Mouse (Mus musculus) stomach, embryonic 14.5 days (tissue): ENCODE results near the gene Mybbp1a. TPM values are rescaled to one million over a fixed set of nuclear protein-coding genes. Genes with fewer than 3 reads are reported as not detected.

Experiments
- ATAC-seq: fragments of 200-750 bp; cut with Nextera tagmentation; 2 replicates; pipeline ENCODE4 v1.8.0; 2017; ENCODE audit warnings: low read depth, moderate TSS enrichment; ENCODE audit not compliant: insufficient number of reproducible peaks, insufficient read depth, low FRiP score
- H3K27ac ChIP-seq: fragments of 300-500 bp; sonication (generic); 2 replicates; pipeline ENCODE4 v1.5.1; 2014; ENCODE audit warnings: mild to moderate bottlenecking, low read length, moderate library complexity, mixed read lengths
- H3K27me3 ChIP-seq: fragments of 300-500 bp; sonication (generic); 2 replicates; pipeline ENCODE4 v1.6.1; 2014; ENCODE audit warnings: low read length, control low read depth, mixed read lengths; ENCODE audit not compliant: control insufficient read depth, insufficient read depth
- H3K36me3 ChIP-seq: fragments of 300-500 bp; sonication (generic); 2 replicates; pipeline ENCODE4 v1.6.1; 2014; ENCODE audit warnings: mild to moderate bottlenecking, control low read depth, low read length, moderate library complexity, mixed read lengths; ENCODE audit not compliant: control insufficient read depth, insufficient read depth
- H3K4me1 ChIP-seq: fragments of 300-500 bp; sonication (generic); 2 replicates; pipeline ENCODE4 v1.6.1; 2014; ENCODE audit warnings: low read length, control low read depth, mixed read lengths; ENCODE audit not compliant: control insufficient read depth, insufficient read depth
- H3K4me2 ChIP-seq: fragments of 300-500 bp; sonication (generic); replicated peaks from 2 replicates; pipeline ENCODE4 v1.6.1; 2014; ENCODE audit warnings: low read depth, low read length, control low read depth
- H3K4me3 ChIP-seq: fragments of 300-500 bp; sonication (generic); 2 replicates; pipeline ENCODE4 v1.5.1; 2014; ENCODE audit warnings: low read depth, low read length, control low read depth
- H3K9ac ChIP-seq: fragments of 300-500 bp; sonication (generic); replicated peaks from 2 replicates; pipeline ENCODE4 v1.6.1; 2014; ENCODE audit warnings: low read depth, mild to moderate bottlenecking, control low read depth, low read length, moderate library complexity, mixed read lengths
- H3K9me3 ChIP-seq: fragments of 300-500 bp; sonication (generic); 2 replicates; pipeline ENCODE4 v1.6.1; 2016; ENCODE audit warnings: low read depth, low read length, control low read depth; ENCODE audit not compliant: control insufficient read depth
- WGBS: fragments of 180-500 bp; shearing (Covaris S2); extraction: QIAGEN DNeasy Blood & Tissue Kit; methylation state at CpG from one replicate; pipeline ENCODE4 v1.1.7; 2014; 5-methylcytosine and 5-hydroxymethylcytosine counted together
- polyA plus RNA-seq: library from polyadenylated mRNA; unstranded; fragments of >200 nt; fragmentation: Nextera tagmentation; extraction: Ambion mirVana; gene quantifications from 2 replicates; pipeline ENCODE4 v1.2.1, GENCODE M21; 2014

Mybbp1a gene
- polyA plus RNA-seq, 1 experiment from 2014 or later, result 126 TPM

DNA sequence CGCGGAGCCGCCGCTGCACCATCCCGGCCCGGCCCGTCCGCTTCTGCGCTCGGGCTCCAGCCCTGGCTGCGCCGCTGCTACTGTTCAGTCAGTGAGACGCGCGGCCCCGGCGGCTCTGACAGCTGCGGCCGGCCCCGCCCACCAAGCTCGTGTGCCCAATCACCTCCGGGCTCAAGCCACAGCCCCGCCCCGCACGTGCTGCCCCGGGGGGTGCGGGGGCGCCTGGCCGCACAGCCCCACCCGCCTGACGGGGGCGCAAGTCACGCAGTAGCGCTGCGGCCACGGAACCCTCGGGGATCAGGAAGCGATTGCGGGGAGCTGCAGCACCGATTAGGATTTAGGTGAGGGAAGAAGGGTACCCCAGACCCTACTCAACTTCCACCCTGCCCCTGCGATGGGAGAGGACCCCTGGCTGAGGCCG lies 48.7 kb downstream of the Mybbp1a start, which contains the start of gene Spns2:
TSS of gene Spns2 (minus strand) at position 24 of the 421 bp plus-strand sequence.
- Histone ChIP-seq H3K27me3 (peaks cover 14% of the 10 kb centered on the region; the same call in 1 of the 2 replicates), H3K9ac (peak within 1 kb of the TSS; percentile 38; the same call in 1 of the 2 replicates), H3K4me1 (peaks cover 9% of the 10 kb centered on the region; the same call in 1 of the 2 replicates), H3K27ac (no peak within 1 kb of the TSS), H3K4me2 (peak within 1 kb of the TSS; percentile 98), H3K4me3 (peak within 1 kb of the TSS; percentile 46), H3K9me3 (no peaks in the 10 kb centered on the region), H3K36me3 (no peaks in the 10 kb centered on the region)
- 0% methylated on average over 25 of the region's 42 CpGs for WGBS
- peak; percentile 90 for ATAC-seq

DNA sequence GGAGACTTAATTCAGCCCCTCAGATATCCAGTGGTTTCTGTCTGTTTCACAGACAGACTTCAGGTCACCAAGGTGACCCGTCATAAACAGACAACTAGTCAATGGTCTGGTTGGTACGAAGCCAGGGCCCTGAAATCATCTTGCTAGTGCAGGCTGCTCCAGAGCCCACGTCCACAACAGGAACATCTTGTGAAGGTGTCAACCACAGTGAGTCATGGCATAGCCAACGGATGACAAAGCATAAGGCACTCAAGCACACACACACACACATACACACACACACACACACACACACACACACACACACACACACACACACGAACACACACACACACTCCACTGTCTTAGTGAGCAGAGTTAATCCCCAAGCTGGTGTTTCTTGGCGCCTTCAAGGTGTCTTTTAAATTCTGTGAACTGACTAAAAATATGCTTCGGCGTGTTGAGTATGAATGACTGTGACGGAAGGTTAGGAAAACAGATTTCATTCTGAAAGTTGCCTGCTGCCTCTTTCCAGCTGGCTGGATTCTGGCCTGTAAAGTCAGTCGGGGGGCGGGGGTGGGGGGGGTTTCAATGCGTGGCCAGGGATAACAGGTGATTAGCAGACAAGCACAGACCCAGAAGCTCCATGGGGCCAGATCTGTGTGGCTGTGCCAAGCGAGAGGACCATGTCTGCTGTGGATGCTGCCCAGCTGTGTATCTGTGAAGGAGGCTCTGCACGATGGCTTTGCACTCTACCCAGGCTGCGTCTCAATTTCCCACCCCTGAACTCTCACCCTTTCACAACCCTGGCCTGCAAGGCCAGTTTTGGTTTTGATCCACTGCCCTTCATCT lies 50.2 kb downstream of the Mybbp1a start:
- H3K4me2 ChIP-seq, result no peak overlapping the region
- no peak overlapping the region for H3K27ac ChIP-seq
- ATAC-seq, result no peak
- H3K4me1 ChIP-seq, result peaks cover 9% of the 10 kb centered on the region; the same call in 1 of the 2 replicates
- no peaks in the 10 kb centered on the region for H3K36me3 ChIP-seq
- no peak overlapping the region for H3K9ac ChIP-seq
- no peaks in the 10 kb centered on the region for H3K9me3 ChIP-seq
- no peak overlapping the region for H3K4me3 ChIP-seq
- peaks cover 14% of the 10 kb centered on the region; the same call in 1 of the 2 replicates for H3K27me3 ChIP-seq
- 70% methylated on average over 15 of the region's 15 CpGs for WGBS

DNA sequence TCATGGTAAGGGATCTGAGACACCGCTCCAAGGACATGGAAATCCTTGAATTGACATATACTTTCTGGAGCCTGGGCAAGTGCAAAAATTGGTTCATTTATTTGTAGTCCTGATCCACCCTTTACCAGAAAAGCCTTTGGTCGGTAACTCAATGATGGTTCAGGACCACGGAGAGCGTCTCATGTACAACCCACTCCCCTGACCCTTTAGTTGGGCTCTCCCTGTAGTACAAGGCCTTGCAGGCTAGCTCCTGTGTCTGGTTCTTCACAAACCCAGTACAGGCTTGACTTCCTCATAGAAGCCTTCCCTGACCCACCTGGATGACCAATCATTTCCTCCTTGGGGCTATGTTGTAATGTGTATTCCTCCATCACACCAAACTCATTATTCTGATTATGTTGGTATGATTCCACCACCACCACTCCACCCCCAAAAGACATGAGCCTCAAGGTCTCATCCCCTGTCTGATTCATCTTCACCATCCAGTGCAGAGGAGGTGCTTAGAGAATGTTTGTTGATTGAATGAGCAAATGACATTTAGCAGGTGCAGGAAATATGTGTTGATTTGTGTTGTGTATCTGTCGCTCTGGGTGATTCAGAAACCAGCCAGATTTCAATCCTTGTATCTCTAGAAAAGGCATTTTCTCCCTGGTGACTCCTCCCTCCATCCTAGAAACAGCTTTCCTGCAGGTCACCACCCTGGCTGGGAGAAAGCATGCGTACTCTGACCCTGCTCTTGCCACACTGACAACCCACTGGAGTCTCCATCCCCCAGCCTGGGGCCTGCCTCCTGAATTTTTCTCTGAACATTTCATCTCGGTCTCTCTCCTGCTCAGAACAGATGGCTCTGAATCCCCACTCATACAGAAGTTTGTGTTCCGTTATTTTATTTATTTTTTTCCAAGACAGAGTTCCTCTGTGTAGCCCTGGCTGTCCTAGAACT lies 53.2 kb downstream of the Mybbp1a start:
- H3K27me3 ChIP-seq, result peaks cover 2% of the 10 kb centered on the region; the same call in 1 of the 2 replicates
- H3K9ac ChIP-seq, result no peak overlapping the region
- H3K27ac ChIP-seq, result no peak overlapping the region
- WGBS, result 47% methylated on average over 8 of the region's 8 CpGs
- ATAC-seq, result no peak
- H3K9me3 ChIP-seq, result no peaks in the 10 kb centered on the region
- H3K4me2 ChIP-seq, result no peak overlapping the region
- no peaks in the 10 kb centered on the region for H3K36me3 ChIP-seq
- peaks cover 1% of the 10 kb centered on the region; the same call in 1 of the 2 replicates for H3K4me1 ChIP-seq
- H3K4me3 ChIP-seq, result no peak overlapping the region

DNA sequence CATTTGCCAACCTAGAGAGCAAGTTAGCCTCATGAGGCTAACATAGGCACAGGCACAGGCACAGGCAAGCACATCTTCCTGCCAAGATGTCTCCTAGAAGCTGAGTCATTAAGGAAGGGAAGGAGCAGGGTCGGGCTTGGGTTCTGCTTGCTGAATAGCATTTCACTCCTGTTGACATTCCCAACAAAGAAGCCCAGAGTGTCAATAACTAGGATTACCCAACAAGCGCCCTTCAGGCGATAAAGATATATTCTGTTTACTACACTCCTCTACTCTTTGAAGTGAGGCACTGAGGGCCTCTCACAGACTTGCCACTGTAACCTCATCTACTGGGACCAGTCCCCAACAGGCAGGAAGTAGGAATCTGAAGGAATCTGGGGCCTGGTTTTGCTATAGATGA lies 54.9 kb downstream of the Mybbp1a start:
- Histone ChIP-seq H3K4me1 (no peaks in the 10 kb centered on the region), H3K9ac (no peak overlapping the region), H3K9me3 (no peaks in the 10 kb centered on the region), H3K4me2 (no peak overlapping the region), H3K27me3 (no peaks in the 10 kb centered on the region), H3K27ac (no peak overlapping the region), H3K36me3 (no peaks in the 10 kb centered on the region), H3K4me3 (no peak overlapping the region)
- WGBS, result 71% methylated on average over 3 of the region's 3 CpGs
- no peak for ATAC-seq

DNA sequence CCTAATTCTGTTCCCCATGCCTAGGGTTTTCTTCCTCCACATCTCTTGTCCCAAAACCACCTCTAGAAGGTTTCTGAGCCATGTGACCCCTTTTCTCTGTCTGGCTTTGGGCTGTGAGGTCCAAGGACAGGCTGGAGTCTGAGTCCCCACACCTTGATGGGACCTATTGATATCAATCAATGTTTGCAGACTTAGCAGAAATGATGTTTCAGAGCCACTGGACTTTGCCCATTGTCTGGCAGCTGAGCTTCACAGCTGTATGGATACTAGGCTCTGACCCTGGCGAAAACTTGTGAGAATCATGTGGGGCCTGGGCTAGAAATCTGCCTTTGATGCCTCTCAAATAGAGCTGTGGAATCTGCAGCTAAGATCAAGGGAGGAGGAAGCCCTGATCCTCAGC lies 55.6 kb downstream of the Mybbp1a start:
- Histone ChIP-seq H3K4me1 (no peaks in the 10 kb centered on the region), H3K36me3 (no peaks in the 10 kb centered on the region), H3K4me2 (no peak overlapping the region), H3K4me3 (no peak overlapping the region), H3K9me3 (no peaks in the 10 kb centered on the region), H3K27ac (no peak overlapping the region), H3K27me3 (no peaks in the 10 kb centered on the region), H3K9ac (no peak overlapping the region)
- no peak for ATAC-seq
- 41% methylated on average over 1 of the region's 1 CpGs for WGBS

DNA sequence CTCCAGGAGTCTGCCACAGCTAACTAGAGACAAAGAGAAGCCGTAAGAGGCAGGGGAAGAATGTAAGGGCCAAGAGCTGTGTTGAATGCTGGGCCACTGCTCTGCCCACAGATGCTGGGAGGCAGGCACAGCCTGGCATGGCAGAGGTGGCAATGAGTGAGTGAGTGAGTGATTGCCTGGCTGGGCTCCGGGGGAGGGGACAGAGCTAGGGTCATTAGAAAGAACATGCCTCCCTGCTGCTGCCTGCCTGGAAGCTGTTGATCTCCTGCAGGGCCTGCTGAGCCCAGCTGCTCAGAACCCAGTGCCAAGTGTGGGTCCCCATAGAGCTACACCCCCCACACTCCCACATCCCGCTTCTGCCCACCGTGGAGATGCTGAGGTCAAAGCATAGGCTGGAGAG lies 56.2 kb downstream of the Mybbp1a start:
- no peak for ATAC-seq
- Histone ChIP-seq H3K4me2 (no peak overlapping the region), H3K36me3 (no peaks in the 10 kb centered on the region), H3K9me3 (no peaks in the 10 kb centered on the region), H3K4me1 (no peaks in the 10 kb centered on the region), H3K4me3 (no peak overlapping the region), H3K27me3 (no peaks in the 10 kb centered on the region), H3K9ac (no peak overlapping the region), H3K27ac (no peak overlapping the region)
- WGBS, result 32% methylated on average over 4 of the region's 4 CpGs

DNA sequence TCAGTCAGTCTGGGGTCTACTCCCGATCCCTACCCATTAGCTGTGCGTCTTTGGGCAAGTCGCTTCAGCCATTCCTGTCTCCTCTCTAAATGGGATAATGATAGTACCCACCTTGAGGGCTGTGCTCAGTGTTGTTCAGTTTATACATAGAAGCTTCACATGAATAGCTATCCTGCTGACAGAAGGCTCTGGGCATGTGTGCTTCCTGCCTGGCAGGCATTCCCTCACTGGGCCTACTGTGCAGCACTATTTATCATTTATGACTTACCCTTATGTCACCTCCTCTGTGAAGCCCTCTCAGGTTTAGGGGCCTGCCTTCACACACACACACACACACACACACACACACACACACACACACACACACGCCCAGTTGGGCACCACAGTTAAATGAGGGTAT lies 59.0 kb downstream of the Mybbp1a start:
- 83% methylated on average over 4 of the region's 4 CpGs for WGBS
- Histone ChIP-seq H3K36me3 (no peaks in the 10 kb centered on the region), H3K9me3 (no peaks in the 10 kb centered on the region), H3K4me1 (no peaks in the 10 kb centered on the region), H3K27ac (no peak overlapping the region), H3K4me2 (no peak overlapping the region), H3K9ac (no peak overlapping the region), H3K27me3 (no peaks in the 10 kb centered on the region), H3K4me3 (no peak overlapping the region)
- no peak for ATAC-seq
